Mouse (Mus musculus) CH12.LX (cell line): ENCODE measurements around the gene 4931422A03Rik.

ENCODE experiments used
- HCFC1 ChIP-seq: IDR thresholded peaks from 2 replicates; pipeline ENCODE4 v1.6.1; 2012; ENCODE audit warnings: low read depth, mild to moderate bottlenecking, inconsistent platforms, low read length, improper control_type of control experiment
- KAT2A ChIP-seq: IDR thresholded peaks from 2 replicates; pipeline ENCODE4 v1.6.1; 2012; ENCODE audit warnings: low read length, improper control_type of control experiment, inconsistent platforms; ENCODE audit not compliant: insufficient replicate concordance
- POLR2A ChIP-seq: IDR thresholded peaks from 2 replicates; pipeline ENCODE4 v1.6.1; 2011; ENCODE audit warnings: low read depth, mild to moderate bottlenecking, improper control_type of control experiment, low read length
- ZMIZ1 ChIP-seq: IDR thresholded peaks from 2 replicates; pipeline ENCODE4 v1.6.1; 2012; ENCODE audit warnings: low read depth, mild to moderate bottlenecking, inconsistent platforms, low read length, improper control_type of control experiment
- ZNF384 ChIP-seq: IDR thresholded peaks from 2 replicates; pipeline ENCODE4 v1.6.1; 2012; ENCODE audit warnings: low read depth, low read length, improper control_type of control experiment, inconsistent platforms

GRCm38 (mm10) chr2:104028139-104028723 lies at the start of gene 4931422A03Rik:
- TF ChIP-seq ZNF384 (no peak), KAT2A (no peak), ZMIZ1 (no peak), HCFC1 (no peak), POLR2A (no peak)
